Comparison of ENCODE assay signal across 22 mouse cellular contexts in the genomic region with DNA sequence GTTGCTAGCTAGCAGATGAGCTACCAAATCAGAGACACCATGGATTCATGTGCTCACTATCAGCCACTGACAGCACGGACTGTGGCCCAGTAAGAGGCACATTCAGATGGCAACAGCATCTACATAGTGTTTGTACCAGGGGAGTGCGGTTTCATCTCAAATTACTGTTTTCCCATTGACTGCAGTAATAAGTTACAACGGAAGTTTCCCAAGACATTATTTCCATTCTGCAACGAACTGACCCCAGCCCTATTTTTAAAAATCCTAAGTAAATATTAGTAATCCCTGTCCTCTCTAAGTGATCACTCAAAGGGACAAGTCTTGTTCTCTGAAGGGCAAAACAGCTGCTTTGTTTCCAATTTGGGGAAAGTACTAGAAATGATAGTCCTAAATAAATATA.
"Had no signal": no experiment of that assay in that cellular context is flagged by ENCODE, and none has a peak within 500 bp of the region (broad histone marks: within the 10 kb centered on the region; RNA-seq: fewer than 3 reads in every experiment).

No protein-coding gene starts in this region.

- H3K4me2 ChIP-seq: forebrain, embryonic 15.5 days; heart, embryonic 11.5 days; heart, embryonic 13.5 days; heart, embryonic 15.5 days; hindbrain, embryonic 13.5 days; hindbrain, embryonic 15.5 days; limb, embryonic 13.5 days; limb, embryonic 15.5 days had no signal

- H3K4me1 ChIP-seq: forebrain, embryonic 15.5 days; heart, embryonic 13.5 days; heart, embryonic 15.5 days; hindbrain, embryonic 13.5 days; hindbrain, embryonic 15.5 days; limb, embryonic 13.5 days had no signal

- DNase-seq: forebrain, postnatal 0 days; gastrocnemius, postnatal 14 days; gastrocnemius, postnatal 36 days; heart, adult 2 months; heart, postnatal 14 days; heart, postnatal 36 days; kidney, adult 11 months; kidney, adult 2 months; kidney, postnatal 14 days; kidney, postnatal 36 days; layer of hippocampus, adult 9-11 months; layer of hippocampus, postnatal 36 days; left cerebral cortex, postnatal 4 days had no signal

- H3K27ac ChIP-seq: forebrain, embryonic 15.5 days; heart, adult 2 months; heart, embryonic 13.5 days; heart, embryonic 15.5 days; hindbrain, embryonic 13.5 days; hindbrain, embryonic 15.5 days; hindbrain, postnatal 0 days; limb, embryonic 13.5 days; limb, embryonic 15.5 days had no signal

- ATAC-seq: forebrain, embryonic 15.5 days; forebrain, postnatal 0 days; hindbrain, postnatal 0 days had no signal

- H3K27me3 ChIP-seq: forebrain, embryonic 15.5 days; heart, embryonic 13.5 days; heart, embryonic 15.5 days; hindbrain, embryonic 13.5 days; hindbrain, embryonic 15.5 days; limb, embryonic 13.5 days; limb, embryonic 15.5 days had no signal

- H3K36me3 ChIP-seq: forebrain, embryonic 15.5 days; heart, embryonic 13.5 days; heart, embryonic 15.5 days; hindbrain, embryonic 13.5 days; hindbrain, embryonic 15.5 days; limb, embryonic 13.5 days; limb, embryonic 15.5 days had no signal

- H3K9me3 ChIP-seq: forebrain, embryonic 15.5 days; heart, embryonic 13.5 days; heart, embryonic 15.5 days; hindbrain, embryonic 13.5 days; hindbrain, embryonic 15.5 days; limb, embryonic 13.5 days; limb, embryonic 15.5 days had no signal

- H3K4me3 ChIP-seq: forebrain, embryonic 15.5 days; heart, adult 2 months; heart, embryonic 13.5 days; heart, embryonic 15.5 days; hindbrain, embryonic 13.5 days; hindbrain, embryonic 15.5 days; limb, embryonic 13.5 days; limb, embryonic 15.5 days had no signal

- H3K9ac ChIP-seq: forebrain, embryonic 15.5 days; forebrain, postnatal 0 days; heart, embryonic 13.5 days; heart, embryonic 15.5 days; hindbrain, embryonic 13.5 days; hindbrain, embryonic 15.5 days; limb, embryonic 13.5 days; limb, embryonic 15.5 days had no signal
